Mouse (Mus musculus): ENCODE measurements around the gene Zfp42. TPM values are rescaled to one million over a fixed set of nuclear protein-coding genes. Genes with fewer than 3 reads are reported as not detected.
"Not testable (repeated sequence)": the region's sequence is repeated elsewhere in the genome, so short reads cannot be mapped to it uniquely, and the experiment has no call there.

The Zfp42 gene
- polyA plus RNA-seq (2015; fragmentation: Nextera tagmentation; extraction: Ambion mirVana): not detected in 2 replicates

DNA sequence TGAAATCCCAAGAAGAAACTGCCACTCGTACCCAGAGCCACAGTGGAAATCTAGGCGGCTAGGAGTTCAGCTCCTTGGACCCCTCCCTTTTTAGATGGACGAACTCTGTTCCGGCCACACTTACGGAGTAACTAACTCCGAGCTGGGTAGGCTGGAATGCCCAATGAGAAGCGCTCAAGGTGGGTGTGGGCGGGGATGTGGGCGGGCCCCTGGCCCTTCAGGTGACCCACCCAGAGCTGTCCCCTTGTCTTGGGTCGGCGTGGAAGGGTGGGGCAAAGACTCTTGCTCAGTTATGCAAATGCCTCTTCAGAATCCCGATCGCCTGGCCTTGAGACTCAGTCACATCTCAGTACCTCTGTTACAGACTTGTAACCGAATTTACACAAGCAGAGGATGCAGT, at the start of gene Zfp42:
TSS of gene Zfp42 (minus strand) at position 85 of the 400 bp plus-strand sequence.
- no peaks in the 10 kb centered on the region for H3K27me3 ChIP-seq
- H3K36me3 ChIP-seq: no peaks in the 10 kb centered on the region
- H3K9me3 ChIP-seq: peaks cover 7% of the 10 kb centered on the region; the same call in 1 of the 2 replicates
- no peaks in the 10 kb centered on the region for H3K4me1 ChIP-seq
- no peak within 1 kb of the TSS for H3K27ac ChIP-seq
- WGBS: 32% methylated on average over 14 of the region's 14 CpGs
- peak within 1 kb of the TSS; percentile 20; the same call in 1 of the 2 replicates for H3K4me2 ChIP-seq
- no peak within 1 kb of the TSS for H3K4me3 ChIP-seq
- no peak within 1 kb of the TSS for H3K9ac ChIP-seq
- ATAC-seq (ENCODE audit: insufficient number of reproducible peaks, insufficient read depth, low FRiP score, low TSS enrichment, low read depth): no peak

DNA sequence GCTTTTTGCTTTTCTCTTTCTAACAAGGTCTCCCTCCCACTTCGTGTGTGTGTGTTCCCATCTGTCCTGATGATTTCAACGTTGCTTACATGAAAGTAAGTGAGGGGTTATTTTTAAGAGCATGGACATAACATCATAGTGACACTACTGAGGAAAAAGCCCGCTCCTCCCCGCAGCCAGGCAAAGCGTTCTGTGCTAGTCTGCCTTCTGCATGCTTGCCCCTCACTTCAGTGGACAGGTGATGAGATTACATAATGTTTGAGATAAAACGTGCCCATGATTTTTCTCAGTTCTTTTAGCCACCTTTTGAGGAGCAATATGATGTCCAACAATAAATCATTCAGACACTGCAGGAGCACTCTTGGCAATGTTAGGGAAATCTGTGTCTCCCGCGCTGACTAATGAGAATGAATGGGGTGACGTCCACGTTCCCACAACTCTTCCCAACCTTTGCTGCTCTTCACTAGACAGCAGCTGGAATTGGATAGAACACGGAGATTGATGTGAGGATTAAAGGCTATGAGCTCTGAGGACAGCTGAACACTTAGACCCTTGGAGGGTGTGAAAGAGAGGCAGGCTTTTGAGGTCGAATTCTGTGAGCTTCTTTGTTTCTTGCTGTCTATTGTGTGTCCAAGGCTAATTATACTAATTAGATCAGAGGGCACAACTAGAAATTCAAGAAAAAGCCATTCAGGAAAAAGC, 49.4 kb upstream of the Zfp42 start:
- 73% methylated on average over 12 of the region's 12 CpGs for WGBS
- Histone ChIP-seq H3K9ac (no peak overlapping the region), H3K27ac (no peak overlapping the region), H3K4me2 (no peak overlapping the region), H3K9me3 (no peaks in the 10 kb centered on the region), H3K4me1 (no peaks in the 10 kb centered on the region), H3K36me3 (no peaks in the 10 kb centered on the region), H3K27me3 (no peaks in the 10 kb centered on the region), H3K4me3 (no peak overlapping the region)
- no peak for ATAC-seq (ENCODE audit: insufficient number of reproducible peaks, insufficient read depth, low FRiP score, low TSS enrichment, low read depth)

DNA sequence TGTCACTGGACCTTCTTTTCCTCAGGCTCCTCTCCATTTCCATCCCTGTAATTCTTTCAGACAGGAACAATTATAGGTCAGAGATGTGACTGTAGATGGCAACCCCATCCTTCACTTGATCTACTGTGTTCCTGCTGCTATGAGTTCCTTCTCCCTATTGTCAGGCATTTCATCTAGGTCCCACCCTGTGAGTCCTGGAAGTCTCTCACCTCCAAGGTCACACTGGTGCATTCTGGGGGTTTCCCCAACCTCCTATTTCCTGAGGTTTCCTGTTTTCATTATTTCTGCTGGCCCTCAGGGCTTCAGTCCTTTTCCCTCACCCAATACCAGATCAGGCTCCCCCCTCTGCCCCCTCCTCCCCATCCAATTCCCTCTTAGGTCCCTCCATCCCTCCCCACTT, 45.5 kb upstream of the Zfp42 start:
- H3K4me1 ChIP-seq; H3K27ac ChIP-seq; ATAC-seq (ENCODE audit: insufficient number of reproducible peaks, insufficient read depth, low FRiP score, low TSS enrichment, low read depth); H3K27me3 ChIP-seq; H3K4me3 ChIP-seq; H3K9ac ChIP-seq; H3K36me3 ChIP-seq; H3K4me2 ChIP-seq; H3K9me3 ChIP-seq: not testable (repeated sequence)

DNA sequence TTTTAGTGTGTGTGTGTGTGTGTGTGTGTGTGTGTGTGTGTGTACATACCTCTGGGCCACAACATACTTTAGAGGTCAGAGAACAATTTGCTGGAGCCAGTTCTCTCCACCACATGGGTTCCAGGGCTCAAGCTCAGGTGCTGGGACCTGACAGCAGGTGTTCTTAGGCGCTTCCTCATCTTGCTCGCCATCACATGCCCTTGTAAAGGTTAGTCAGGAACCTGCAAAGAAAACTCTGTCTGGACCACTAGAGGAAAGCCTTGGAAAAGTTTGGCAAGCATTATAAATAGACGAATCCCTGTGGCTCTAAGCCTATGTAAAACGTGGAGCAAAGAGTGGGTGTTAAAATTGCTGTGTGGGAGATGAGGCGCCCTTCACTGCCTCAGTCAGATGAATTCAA, 31.8 kb upstream of the Zfp42 start:
- Histone ChIP-seq H3K4me3 (no peak overlapping the region), H3K27me3 (no peaks in the 10 kb centered on the region), H3K4me2 (no peak overlapping the region), H3K36me3 (no peaks in the 10 kb centered on the region), H3K9me3 (no peaks in the 10 kb centered on the region), H3K4me1 (no peaks in the 10 kb centered on the region), H3K27ac (no peak overlapping the region), H3K9ac (no peak overlapping the region)
- no peak for ATAC-seq (ENCODE audit: insufficient number of reproducible peaks, insufficient read depth, low FRiP score, low TSS enrichment, low read depth)
- 83% methylated on average over 5 of the region's 5 CpGs for WGBS

DNA sequence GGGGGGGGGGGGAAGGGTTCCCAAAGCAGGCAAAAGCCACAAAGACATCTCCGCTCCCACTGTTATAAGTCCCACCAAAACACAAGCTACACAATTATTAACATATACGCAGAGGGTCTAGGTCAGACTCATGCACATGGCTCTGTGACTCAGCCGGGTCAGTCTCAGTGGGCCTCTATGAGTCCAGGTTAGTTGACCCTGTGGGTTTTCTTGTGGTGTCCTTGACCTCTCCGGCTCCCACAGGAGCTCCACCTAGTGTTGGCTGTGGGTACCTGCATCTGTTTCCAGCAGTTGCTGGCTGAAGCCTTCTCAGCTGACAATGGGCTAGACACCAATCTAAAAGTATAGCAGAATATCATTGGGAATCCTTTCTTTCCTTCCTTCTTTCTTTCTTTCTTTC, 26.7 kb upstream of the Zfp42 start:
- 53% methylated on average over 4 of the region's 4 CpGs for WGBS
- no peaks in the 10 kb centered on the region for H3K4me1 ChIP-seq
- no peaks in the 10 kb centered on the region for H3K27me3 ChIP-seq
- H3K36me3 ChIP-seq: no peaks in the 10 kb centered on the region
- H3K27ac ChIP-seq: no peak overlapping the region
- no peak for ATAC-seq (ENCODE audit: insufficient number of reproducible peaks, insufficient read depth, low FRiP score, low TSS enrichment, low read depth)
- no peaks in the 10 kb centered on the region for H3K9me3 ChIP-seq
- H3K4me3 ChIP-seq: no peak overlapping the region
- H3K4me2 ChIP-seq: no peak overlapping the region
- H3K9ac ChIP-seq: no peak overlapping the region

DNA sequence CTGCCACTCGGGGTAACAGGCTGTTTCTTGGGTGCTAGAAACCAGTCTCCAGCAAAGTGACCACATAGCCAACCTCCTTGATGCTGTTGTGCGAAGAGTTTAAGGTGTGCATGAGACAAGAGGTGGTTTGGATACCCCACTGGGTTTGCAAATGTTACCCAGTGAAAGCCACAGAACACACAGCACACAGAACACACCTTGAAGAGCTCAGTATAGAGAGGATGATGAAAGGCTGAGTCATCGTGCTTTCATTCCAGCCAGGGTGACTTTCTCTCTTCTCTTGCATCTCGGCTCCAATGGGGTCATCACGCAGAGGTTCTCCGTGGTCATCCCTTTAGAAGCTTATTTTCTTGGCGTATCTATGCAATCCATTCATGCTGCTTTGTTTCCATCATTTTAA, 24.9 kb upstream of the Zfp42 start:
- Histone ChIP-seq H3K4me2 (no peak overlapping the region), H3K9me3 (no peaks in the 10 kb centered on the region), H3K9ac (no peak overlapping the region), H3K4me3 (no peak overlapping the region), H3K4me1 (no peaks in the 10 kb centered on the region), H3K27ac (no peak overlapping the region), H3K27me3 (no peaks in the 10 kb centered on the region), H3K36me3 (no peaks in the 10 kb centered on the region)
- ATAC-seq (ENCODE audit: insufficient number of reproducible peaks, insufficient read depth, low FRiP score, low TSS enrichment, low read depth): no peak
- 92% methylated on average over 7 of the region's 7 CpGs for WGBS

DNA sequence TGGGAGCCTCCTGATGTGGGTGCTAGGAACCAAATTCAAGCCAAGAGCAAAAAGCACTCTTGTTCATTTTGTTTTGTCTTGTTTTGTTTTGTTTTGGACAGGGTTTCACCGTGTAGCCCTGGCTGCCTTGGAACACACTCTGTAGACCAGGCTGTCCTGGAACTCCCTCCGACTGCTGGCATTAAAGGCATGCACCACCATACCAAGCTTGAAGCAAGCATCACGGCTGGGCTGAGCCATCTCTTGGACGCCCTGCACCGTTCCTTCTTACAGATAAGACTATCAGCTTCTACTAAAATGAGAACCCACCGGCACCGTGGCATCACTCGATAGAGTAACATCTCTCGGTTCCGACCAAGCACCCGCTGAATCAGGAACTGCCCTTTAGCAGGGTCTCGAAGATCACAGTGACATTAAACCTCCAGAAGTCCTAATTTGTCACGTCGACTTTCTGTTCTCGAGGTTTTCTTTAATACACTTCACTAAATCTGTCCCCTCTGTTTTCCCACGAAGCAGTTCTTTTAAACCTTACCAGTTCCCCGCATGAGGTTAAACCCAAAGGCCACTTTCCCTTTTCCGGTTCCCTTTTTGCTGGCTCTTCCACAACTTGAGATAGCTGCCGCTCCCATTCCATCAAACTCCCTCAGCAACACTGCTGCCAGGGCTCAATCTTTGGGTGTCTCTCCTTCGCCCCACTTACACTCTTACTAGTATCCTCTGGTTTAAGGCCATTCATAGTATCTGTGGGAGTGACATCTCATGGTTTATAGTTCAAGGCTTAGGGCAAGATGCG, 23.3 kb upstream of the Zfp42 start:
- H3K4me1 ChIP-seq: no peaks in the 10 kb centered on the region
- H3K4me2 ChIP-seq: no peak overlapping the region
- no peaks in the 10 kb centered on the region for H3K27me3 ChIP-seq
- H3K4me3 ChIP-seq: no peak overlapping the region
- WGBS: 92% methylated on average over 21 of the region's 21 CpGs
- no peak for ATAC-seq (ENCODE audit: insufficient number of reproducible peaks, insufficient read depth, low FRiP score, low TSS enrichment, low read depth)
- peaks cover 5% of the 10 kb centered on the region; the same call in 1 of the 2 replicates for H3K9me3 ChIP-seq
- H3K9ac ChIP-seq: no peak overlapping the region
- no peak overlapping the region for H3K27ac ChIP-seq
- no peaks in the 10 kb centered on the region for H3K36me3 ChIP-seq

DNA sequence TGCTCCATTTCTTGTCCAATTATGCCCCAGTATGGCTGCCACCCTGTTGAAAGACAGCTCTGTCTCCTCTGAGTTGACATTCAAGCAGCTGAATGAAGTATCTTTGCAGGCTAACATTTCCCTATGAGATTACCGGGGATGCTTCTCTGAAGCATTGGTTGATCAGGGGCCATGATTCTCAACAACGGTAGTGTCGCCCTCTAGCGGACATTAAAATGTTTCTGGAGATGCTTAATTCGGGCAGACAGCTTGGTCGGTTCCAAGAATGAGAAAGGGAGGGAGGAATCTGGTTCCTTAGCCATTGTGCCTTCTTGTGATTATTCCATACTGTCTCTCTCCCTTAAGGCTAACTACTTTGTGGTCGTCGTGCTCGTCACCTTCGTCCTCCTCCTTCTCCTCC, 21.9 kb upstream of the Zfp42 start:
- Histone ChIP-seq H3K9ac (no peak overlapping the region), H3K4me1 (no peaks in the 10 kb centered on the region), H3K27ac (no peak overlapping the region), H3K36me3 (no peaks in the 10 kb centered on the region), H3K4me3 (no peak overlapping the region), H3K4me2 (no peak overlapping the region), H3K27me3 (no peaks in the 10 kb centered on the region), H3K9me3 (peaks cover 5% of the 10 kb centered on the region; the same call in 1 of the 2 replicates)
- ATAC-seq (ENCODE audit: insufficient number of reproducible peaks, insufficient read depth, low FRiP score, low TSS enrichment, low read depth): no peak
- 80% methylated on average over 10 of the region's 10 CpGs for WGBS

DNA sequence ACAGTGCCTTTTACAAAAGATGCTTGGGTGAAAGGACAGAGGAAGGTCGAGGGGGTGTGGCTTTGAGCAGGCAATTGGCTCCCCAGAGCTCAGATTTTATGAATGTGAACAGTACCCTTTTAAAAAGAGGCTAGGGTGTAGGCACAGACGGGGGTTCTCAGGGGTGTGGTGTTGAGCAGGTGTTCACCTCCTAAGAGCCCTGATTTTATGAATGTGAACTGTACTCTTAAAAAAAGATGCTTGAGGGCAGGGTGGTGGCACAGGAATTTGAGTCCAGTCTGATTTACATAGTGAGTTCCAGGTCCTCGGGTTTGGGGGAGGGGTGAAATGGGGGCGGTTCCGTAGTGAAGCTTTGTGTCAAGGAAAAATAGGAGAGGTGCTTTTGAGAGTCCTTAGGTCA, 14.0 kb upstream of the Zfp42 start:
- WGBS: 79% methylated on average over 5 of the region's 5 CpGs
- H3K27me3 ChIP-seq: no peaks in the 10 kb centered on the region

DNA sequence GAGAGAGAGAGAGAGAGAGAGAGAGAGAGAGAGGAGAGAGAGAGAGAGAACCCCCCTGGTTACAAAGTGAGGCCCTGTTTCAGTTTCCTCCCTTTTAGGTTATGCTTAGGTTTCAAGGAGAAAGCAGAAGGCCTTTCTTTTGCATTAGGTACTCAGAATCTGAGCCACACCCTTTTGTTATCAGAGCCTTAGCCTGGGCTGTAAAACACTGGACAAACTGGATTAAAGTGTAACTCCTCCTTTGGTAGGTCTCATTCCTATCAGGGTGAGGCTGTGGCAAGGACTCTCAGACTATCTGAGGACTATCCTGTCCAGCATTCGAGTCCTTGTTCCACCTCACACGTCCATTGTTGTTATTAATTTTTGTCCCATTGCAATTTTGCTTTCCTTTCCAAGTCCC, 1.4 kb upstream of the Zfp42 start:
- H3K27ac ChIP-seq: no peak overlapping the region
- H3K4me2 ChIP-seq: no peak overlapping the region
- H3K4me3 ChIP-seq: no peak overlapping the region
- H3K9me3 ChIP-seq: peaks cover 7% of the 10 kb centered on the region; the same call in 1 of the 2 replicates
- no peaks in the 10 kb centered on the region for H3K36me3 ChIP-seq
- ATAC-seq (ENCODE audit: insufficient number of reproducible peaks, insufficient read depth, low FRiP score, low TSS enrichment, low read depth): no peak
- no peaks in the 10 kb centered on the region for H3K27me3 ChIP-seq
- H3K9ac ChIP-seq: no peak overlapping the region
- 78% methylated on average over 2 of the region's 2 CpGs for WGBS
- H3K4me1 ChIP-seq: no peaks in the 10 kb centered on the region

More for the DNA sequence above, 14.0 kb upstream of the Zfp42 start:
- H3K4me3 ChIP-seq: no peak overlapping the region
- ATAC-seq (ENCODE audit: insufficient number of reproducible peaks, insufficient read depth, low FRiP score, low TSS enrichment, low read depth): no peak
- peaks cover 3% of the 10 kb centered on the region; the same call in 1 of the 2 replicates for H3K9me3 ChIP-seq
- H3K4me2 ChIP-seq: no peak overlapping the region
- H3K36me3 ChIP-seq: no peaks in the 10 kb centered on the region
- H3K9ac ChIP-seq: no peak overlapping the region
- H3K27ac ChIP-seq: no peak overlapping the region
- no peaks in the 10 kb centered on the region for H3K4me1 ChIP-seq

DNA sequence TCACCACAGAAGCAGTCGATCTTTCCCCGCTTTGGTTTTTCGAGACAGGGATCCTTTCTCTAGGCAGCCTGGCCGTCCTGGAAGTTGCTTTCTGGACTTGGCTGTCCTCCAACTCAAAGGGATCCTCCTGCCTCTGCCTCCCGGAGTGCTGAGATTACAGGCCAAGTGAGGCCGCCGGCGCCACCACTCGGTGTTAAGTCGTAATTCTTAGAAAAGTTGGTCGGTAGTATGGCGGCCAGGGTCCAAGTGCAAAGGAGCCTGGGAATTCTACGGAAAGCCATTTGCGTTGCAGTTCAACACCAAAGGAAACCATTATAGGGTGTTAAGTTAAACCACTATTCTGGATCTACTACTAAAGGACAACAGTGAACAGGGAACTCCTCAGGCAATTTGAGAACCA, 1.1 kb downstream of the Zfp42 start:
- Histone ChIP-seq H3K4me3 (no peak overlapping the region), H3K4me2 (no peak overlapping the region), H3K9me3 (peaks cover 7% of the 10 kb centered on the region; the same call in 1 of the 2 replicates), H3K36me3 (no peaks in the 10 kb centered on the region), H3K27me3 (no peaks in the 10 kb centered on the region), H3K4me1 (no peaks in the 10 kb centered on the region), H3K9ac (no peak overlapping the region), H3K27ac (no peak overlapping the region)
- 94% methylated on average over 14 of the region's 14 CpGs for WGBS
- no peak for ATAC-seq (ENCODE audit: insufficient number of reproducible peaks, insufficient read depth, low FRiP score, low TSS enrichment, low read depth)

DNA sequence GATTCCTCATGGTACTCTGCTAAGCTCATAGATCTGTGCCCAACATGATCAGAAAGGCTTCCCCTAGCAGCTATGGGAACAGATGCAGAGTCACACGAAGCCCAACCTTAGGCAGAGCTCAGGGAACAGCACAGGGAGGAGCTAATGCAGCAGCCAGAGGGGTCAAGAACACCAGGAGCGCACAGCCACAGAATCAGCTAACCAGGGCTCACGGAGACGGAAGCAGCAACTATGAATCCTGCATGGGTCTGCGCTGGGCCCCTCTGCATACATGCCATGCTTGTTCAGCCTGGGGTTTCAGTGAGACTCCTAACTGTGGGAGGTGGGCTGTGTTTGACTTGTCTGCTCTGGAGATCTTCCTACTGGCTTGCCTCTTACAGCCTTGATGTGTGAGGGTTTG, 7.0 kb downstream of the Zfp42 start:
- H3K9me3 ChIP-seq: no peaks in the 10 kb centered on the region
- 74% methylated on average over 5 of the region's 5 CpGs for WGBS
- no peak overlapping the region for H3K4me3 ChIP-seq
- no peak overlapping the region for H3K9ac ChIP-seq
- no peaks in the 10 kb centered on the region for H3K36me3 ChIP-seq
- ATAC-seq (ENCODE audit: insufficient number of reproducible peaks, insufficient read depth, low FRiP score, low TSS enrichment, low read depth): no peak
- H3K27ac ChIP-seq: no peak overlapping the region
- no peaks in the 10 kb centered on the region for H3K4me1 ChIP-seq
- no peak overlapping the region for H3K4me2 ChIP-seq
- no peaks in the 10 kb centered on the region for H3K27me3 ChIP-seq

Measured in embryonic facial prominence, embryonic 13.5 days (tissue).